Mouse (Mus musculus): ENCODE results near the gene Bcl2l12. TPM values are rescaled to one million over a fixed set of nuclear protein-coding genes. Genes with fewer than 3 reads are reported as not detected.

The Bcl2l12 gene
- total and polyA plus RNA-seq, 2 experiments from 2014 or later: 5.9 to 11.4 TPM

DNA sequence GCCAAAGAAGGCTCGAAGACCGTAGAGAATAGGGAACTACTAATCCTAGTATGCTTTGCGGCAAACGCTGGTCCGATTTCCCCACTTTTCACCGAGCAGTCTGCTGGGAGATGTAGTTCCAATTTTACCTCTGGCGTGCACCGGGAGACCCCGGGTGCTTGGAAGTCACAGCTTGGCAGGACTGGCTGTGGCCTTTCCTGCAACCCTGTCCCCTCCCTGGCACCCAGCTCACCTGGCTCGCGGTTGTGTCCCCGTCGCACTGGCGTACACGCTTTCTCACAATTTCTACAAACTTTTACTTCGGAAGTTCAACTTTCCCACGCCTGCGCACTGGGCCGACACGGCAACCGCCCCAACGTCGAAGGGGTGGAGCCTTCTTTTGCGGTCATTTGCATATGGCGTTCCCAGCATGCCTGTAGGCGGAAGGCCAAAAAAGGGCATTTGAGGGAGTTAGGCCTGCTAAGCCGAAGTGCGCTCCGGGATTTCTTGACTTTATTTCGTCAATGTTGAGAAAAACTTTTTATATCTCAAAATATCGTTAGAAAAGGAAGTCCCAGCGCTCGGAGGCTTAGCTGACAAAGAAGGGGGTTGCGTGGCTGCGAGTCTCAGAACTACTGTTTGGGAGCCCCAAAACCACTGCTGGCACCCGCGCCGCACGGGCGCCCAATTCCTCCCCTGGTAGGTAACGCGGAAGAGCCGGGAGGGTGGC is 1.1 kb downstream of the Bcl2l12 start, which contains the start of gene Irf3:
Irf3 (plus strand) TSS at position 418 of the 709 bp plus-strand sequence.
- under 1% methylated on average over 43 of the region's 43 CpGs for WGBS
- peak within 1 kb of the TSS; percentile 54 for H3K4me3 ChIP-seq (ENCODE audit: low read depth, low read length)
- no peak for TF ChIP-seq CTCF (IDR thresholded peaks at IDR 0.05)
- peak within 1 kb of the TSS; percentile 62 for H3K9ac ChIP-seq (replicated peaks; ENCODE audit: low read length, poor library complexity, severe bottlenecking)
- peak; percentile 98 for DNase-seq (ENCODE audit: low spot score)
- peak within 1 kb of the TSS; percentile 80 for H3K4me2 ChIP-seq (ENCODE audit: low read depth, low read length, poor library complexity, severe bottlenecking)
- no peaks in the 10 kb centered on the region for H3K27me3 ChIP-seq (ENCODE audit: insufficient read depth, low read length)
- H3K4me1 ChIP-seq (ENCODE audit: insufficient read depth, low read length): 0 out of 2 replicates have a peak, but pooled peaks cover 2% of the 10 kb centered on the region
- peaks cover 28% of the 10 kb centered on the region for H3K36me3 ChIP-seq (ENCODE audit: insufficient read depth, low read length)
- H3K9me3 ChIP-seq (ENCODE audit: low read length): no peaks in the 10 kb centered on the region
- ATAC-seq (ENCODE audit: low FRiP score): peak; percentile 89
- H3K27ac ChIP-seq (ENCODE audit: low read depth, low read length): peak within 1 kb of the TSS; percentile 62

DNA sequence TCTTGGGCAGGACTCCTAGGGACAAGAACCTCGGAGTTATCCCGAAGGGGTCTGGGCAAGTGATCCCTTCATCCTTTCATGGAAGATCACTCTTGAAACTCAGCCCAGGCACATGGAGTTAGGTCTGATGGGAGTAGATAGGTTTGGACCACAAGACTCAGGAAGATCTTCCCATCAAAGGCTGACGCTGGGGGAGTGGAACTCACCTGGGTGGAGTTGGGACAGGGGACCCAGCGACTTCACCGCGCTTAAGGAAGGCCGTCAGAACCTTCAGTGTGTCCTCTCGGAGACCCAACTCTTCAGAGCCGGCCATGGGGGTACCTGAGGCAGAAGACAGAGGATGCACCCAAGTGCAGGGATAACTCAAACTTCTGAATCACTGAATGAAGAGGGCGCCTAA is 1.8 kb downstream of the Bcl2l12 start:
- Histone ChIP-seq H3K27ac (ENCODE audit: low read depth, low read length) (no peak overlapping the region), H3K27me3 (ENCODE audit: insufficient read depth, low read length) (no peaks in the 10 kb centered on the region), H3K4me1 (ENCODE audit: insufficient read depth, low read length) (0 out of 2 replicates have a peak, but pooled peaks cover 2% of the 10 kb centered on the region), H3K9me3 (ENCODE audit: low read length) (no peaks in the 10 kb centered on the region), H3K4me3 (ENCODE audit: low read depth, low read length) (peak overlapping the region; percentile 54), H3K36me3 (ENCODE audit: insufficient read depth, low read length) (peaks cover 21% of the 10 kb centered on the region), H3K9ac (replicated peaks; ENCODE audit: low read length, poor library complexity, severe bottlenecking) (no peak overlapping the region), H3K4me2 (ENCODE audit: low read depth, low read length, poor library complexity, severe bottlenecking) (peak overlapping the region; percentile 80)
- WGBS: 13% methylated on average over 10 of the region's 10 CpGs
- no peak for ATAC-seq (ENCODE audit: low FRiP score)
- no peak for TF ChIP-seq CTCF (IDR thresholded peaks at IDR 0.05)
- DNase-seq (ENCODE audit: low spot score): no peak

GRCm38 (mm10) chr7:44986879-44987718 is 11.4 kb downstream of the Bcl2l12 start:
- H3K9me3 ChIP-seq (ENCODE audit: low read length): no peaks in the 10 kb centered on the region
- peak overlapping the region; percentile 93 for H3K27ac ChIP-seq (ENCODE audit: low read depth, low read length)
- peak overlapping the region; percentile 75 for H3K4me2 ChIP-seq (ENCODE audit: low read depth, low read length, poor library complexity, severe bottlenecking)
- TF ChIP-seq CTCF (IDR thresholded peaks at IDR 0.05): no peak
- DNase-seq (ENCODE audit: low spot score) (no peak), ATAC-seq (ENCODE audit: low FRiP score) (peak; percentile 8)
- H3K36me3 ChIP-seq (ENCODE audit: insufficient read depth, low read length): peaks cover 11% of the 10 kb centered on the region; the same call in 1 of the 2 replicates
- peaks cover 16% of the 10 kb centered on the region for H3K4me1 ChIP-seq (ENCODE audit: insufficient read depth, low read length)
- H3K9ac ChIP-seq (replicated peaks; ENCODE audit: low read length, poor library complexity, severe bottlenecking): peak overlapping the region; percentile 72
- no peaks in the 10 kb centered on the region for H3K27me3 ChIP-seq (ENCODE audit: insufficient read depth, low read length)
- peak overlapping the region; percentile 87 for H3K4me3 ChIP-seq (ENCODE audit: low read depth, low read length)
- under 1% methylated on average over 29 of the region's 29 CpGs for WGBS

- ATAC-seq (ENCODE audit: low FRiP score): peak; percentile 96
- WGBS: under 1% methylated on average over 42 of the region's 42 CpGs
- peaks cover 16% of the 10 kb centered on the region for H3K4me1 ChIP-seq (ENCODE audit: insufficient read depth, low read length)
- H3K4me3 ChIP-seq (ENCODE audit: low read depth, low read length): peak within 1 kb of the TSS; percentile 87
- no peak for TF ChIP-seq CTCF (IDR thresholded peaks at IDR 0.05)
- H3K27ac ChIP-seq (ENCODE audit: low read depth, low read length): peak within 1 kb of the TSS; percentile 98
- peak within 1 kb of the TSS; percentile 96 for H3K9ac ChIP-seq (replicated peaks; ENCODE audit: low read length, poor library complexity, severe bottlenecking)
- DNase-seq (ENCODE audit: low spot score): peak; percentile 100
- no peaks in the 10 kb centered on the region for H3K9me3 ChIP-seq (ENCODE audit: low read length)
- peaks cover 19% of the 10 kb centered on the region for H3K36me3 ChIP-seq (ENCODE audit: insufficient read depth, low read length)
- H3K4me2 ChIP-seq (ENCODE audit: low read depth, low read length, poor library complexity, severe bottlenecking): peak within 1 kb of the TSS; percentile 75
- no peaks in the 10 kb centered on the region for H3K27me3 ChIP-seq (ENCODE audit: insufficient read depth, low read length)
These were observed 12.2 kb downstream of the Bcl2l12 start, which contains the start of gene Prmt1 for GRCm38 (mm10) chr7:44986192-44986878. TSS of gene Prmt1 (minus strand) at chr7:44986568.

DNA sequence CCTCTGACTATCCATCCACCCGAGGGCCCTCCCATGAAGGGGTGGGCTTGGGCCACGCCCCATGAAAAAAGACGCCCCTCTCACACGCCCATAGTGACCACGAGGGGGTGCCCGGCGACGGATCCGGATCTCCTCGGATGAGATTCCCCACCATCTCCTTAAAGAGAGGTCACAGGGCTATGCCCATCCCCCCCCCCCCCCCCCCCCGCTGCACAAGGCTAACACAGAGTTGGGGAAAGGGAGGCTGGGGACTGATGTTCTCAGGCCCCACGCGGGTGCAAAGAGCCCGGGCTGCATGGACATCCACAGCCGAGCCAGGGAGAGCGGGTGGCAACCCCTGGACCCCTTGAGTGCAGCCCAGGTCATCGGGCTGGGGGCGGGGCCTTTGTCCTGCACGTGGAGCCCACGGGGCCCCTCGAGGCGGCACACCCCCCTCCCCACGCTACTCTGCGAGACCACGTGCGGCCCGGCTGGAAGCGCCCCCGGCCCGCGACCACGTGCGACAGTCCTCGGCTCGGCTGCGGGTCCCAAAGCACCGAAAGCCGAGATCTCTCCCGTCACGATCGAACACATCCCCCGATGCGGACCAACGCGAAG is 12.8 kb downstream of the Bcl2l12 start:
- Histone ChIP-seq H3K4me3 (ENCODE audit: low read depth, low read length) (peak overlapping the region; percentile 87), H3K4me2 (ENCODE audit: low read depth, low read length, poor library complexity, severe bottlenecking) (peak overlapping the region; percentile 67), H3K4me1 (ENCODE audit: insufficient read depth, low read length) (peaks cover 16% of the 10 kb centered on the region), H3K9me3 (ENCODE audit: low read length) (no peaks in the 10 kb centered on the region), H3K27me3 (ENCODE audit: insufficient read depth, low read length) (no peaks in the 10 kb centered on the region), H3K36me3 (ENCODE audit: insufficient read depth, low read length) (peaks cover 25% of the 10 kb centered on the region), H3K9ac (replicated peaks; ENCODE audit: low read length, poor library complexity, severe bottlenecking) (peak overlapping the region; percentile 96), H3K27ac (ENCODE audit: low read depth, low read length) (peak overlapping the region; percentile 98)
- WGBS: 0% methylated on average over 37 of the region's 45 CpGs
- peak; percentile 60 for TF ChIP-seq CTCF (IDR thresholded peaks at IDR 0.05)
- peak; percentile 79 for DNase-seq (ENCODE audit: low spot score)
- peak; percentile 14 for ATAC-seq (ENCODE audit: low FRiP score)

Measured in midbrain, postnatal 0 days (tissue).